Mouse (Mus musculus): ENCODE measurements around the gene Brd3os. TPM values are rescaled to one million over a fixed set of nuclear protein-coding genes. Genes with fewer than 3 reads are reported as not detected.

Gene Brd3os
- polyA plus RNA-seq, 1 experiment from 2014 or later, result 13.0 TPM

- H3K27me3 ChIP-seq (replicated peaks; ENCODE audit: control insufficient read depth, insufficient read depth, low read length), result no peaks in the 10 kb centered on the region
- peaks cover 21% of the 10 kb centered on the region for H3K4me1 ChIP-seq (ENCODE audit: control insufficient read depth, insufficient read depth, low read length)
- WGBS, result under 1% methylated on average over 24 of the region's 58 CpGs
- H3K36me3 ChIP-seq (ENCODE audit: control insufficient read depth, insufficient read depth, low read length), result no peaks in the 10 kb centered on the region
- H3K9ac ChIP-seq (ENCODE audit: low read depth, low read length), result peak within 1 kb of the TSS; percentile 81
- DNase-seq (ENCODE audit: low spot score) (peak; percentile 97), ATAC-seq (ENCODE audit: low read depth) (peak; percentile 94)
- H3K4me3 ChIP-seq (ENCODE audit: low read depth, low read length), result peak within 1 kb of the TSS; percentile 88
- H3K9me3 ChIP-seq (ENCODE audit: control insufficient read depth, low read length), result no peaks in the 10 kb centered on the region
- H3K4me2 ChIP-seq (ENCODE audit: low read depth, low read length), result peak within 1 kb of the TSS; percentile 99
- H3K27ac ChIP-seq (replicated peaks; ENCODE audit: low read depth, low read length), result peak within 1 kb of the TSS; percentile 78
Observed at GRCm38 (mm10) chr2:27426855-27427457, 15.2 kb upstream of the Brd3os start, which contains the start of gene Vav2. Vav2 (minus strand) TSS chr2:27427033.

DNA sequence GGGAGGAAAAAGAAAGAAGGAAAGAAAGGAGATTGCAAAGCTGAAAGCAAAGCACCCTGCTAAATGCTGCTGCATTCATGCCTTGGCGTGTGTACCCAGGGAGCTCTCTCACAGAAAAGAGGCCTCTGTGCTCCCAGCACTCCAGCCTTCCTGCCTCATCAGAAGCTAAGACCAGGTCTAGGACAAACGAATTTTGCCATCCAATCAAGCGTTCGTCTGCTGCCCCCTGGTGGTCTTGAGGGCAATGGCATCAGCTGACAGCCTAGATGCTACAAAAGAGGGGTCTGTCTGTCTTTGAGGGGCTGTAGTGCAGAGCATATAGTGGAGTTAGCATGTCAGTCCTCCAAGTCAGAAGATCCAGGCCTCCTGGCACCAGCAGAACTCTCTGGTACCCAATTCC is 14.1 kb upstream of the Brd3os start:
- peaks cover 21% of the 10 kb centered on the region for H3K4me1 ChIP-seq (ENCODE audit: control insufficient read depth, insufficient read depth, low read length)
- H3K9ac ChIP-seq (ENCODE audit: low read depth, low read length), result no peak overlapping the region
- H3K4me3 ChIP-seq (ENCODE audit: low read depth, low read length), result no peak overlapping the region
- no peaks in the 10 kb centered on the region for H3K9me3 ChIP-seq (ENCODE audit: control insufficient read depth, low read length)
- no peaks in the 10 kb centered on the region for H3K27me3 ChIP-seq (replicated peaks; ENCODE audit: control insufficient read depth, insufficient read depth, low read length)
- 0% methylated on average over 4 of the region's 4 CpGs for WGBS
- ATAC-seq (ENCODE audit: low read depth) (no peak), DNase-seq (ENCODE audit: low spot score) (peak; percentile 90)
- H3K27ac ChIP-seq (replicated peaks; ENCODE audit: low read depth, low read length), result no peak overlapping the region
- no peaks in the 10 kb centered on the region for H3K36me3 ChIP-seq (ENCODE audit: control insufficient read depth, insufficient read depth, low read length)
- no peak overlapping the region for H3K4me2 ChIP-seq (ENCODE audit: low read depth, low read length)

- 85% methylated on average over 7 of the region's 7 CpGs for WGBS
- Histone ChIP-seq H3K27ac (replicated peaks; ENCODE audit: low read depth, low read length) (no peak overlapping the region), H3K4me3 (ENCODE audit: low read depth, low read length) (no peak overlapping the region), H3K4me2 (ENCODE audit: low read depth, low read length) (no peak overlapping the region), H3K9me3 (ENCODE audit: control insufficient read depth, low read length) (no peaks in the 10 kb centered on the region), H3K9ac (ENCODE audit: low read depth, low read length) (no peak overlapping the region), H3K4me1 (ENCODE audit: control insufficient read depth, insufficient read depth, low read length) (peaks cover 8% of the 10 kb centered on the region), H3K27me3 (replicated peaks; ENCODE audit: control insufficient read depth, insufficient read depth, low read length) (no peaks in the 10 kb centered on the region), H3K36me3 (ENCODE audit: control insufficient read depth, insufficient read depth, low read length) (no peaks in the 10 kb centered on the region)
- no peak for DNase-seq (ENCODE audit: low spot score)
- ATAC-seq (ENCODE audit: low read depth), result no peak
Observed at GRCm38 (mm10) chr2:27430621-27431020, 11.5 kb upstream of the Brd3os start.

GRCm38 (mm10) chr2:27432599-27432998 is 9.5 kb upstream of the Brd3os start:
- H3K9me3 ChIP-seq (ENCODE audit: control insufficient read depth, low read length), result no peaks in the 10 kb centered on the region

DNA sequence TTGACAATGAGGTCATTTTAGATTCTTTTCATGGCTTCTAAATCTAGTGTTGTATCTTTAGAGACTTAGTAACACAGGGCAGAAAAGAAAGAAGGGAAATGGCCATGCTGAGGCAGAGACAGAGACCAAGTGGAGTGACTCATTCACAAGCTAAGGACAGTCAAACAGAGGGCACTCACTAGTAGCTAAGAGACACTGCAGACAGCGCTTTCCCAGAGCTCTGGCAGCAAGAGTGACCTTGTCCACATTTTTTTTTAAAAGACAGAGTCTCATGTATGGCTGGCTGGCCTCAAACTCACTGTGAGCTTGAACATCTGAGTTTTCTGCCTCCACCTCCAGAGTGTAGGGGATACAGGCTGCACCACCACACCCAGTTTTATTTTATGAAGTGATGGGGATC is 4.2 kb upstream of the Brd3os start:
- DNase-seq (ENCODE audit: low spot score) (no peak), ATAC-seq (ENCODE audit: low read depth) (no peak)
- no peak overlapping the region for H3K9ac ChIP-seq (ENCODE audit: low read depth, low read length)
- no peak overlapping the region for H3K4me3 ChIP-seq (ENCODE audit: low read depth, low read length)
- H3K27ac ChIP-seq (replicated peaks; ENCODE audit: low read depth, low read length), result no peak overlapping the region
- WGBS, result 68% methylated on average over 1 of the region's 1 CpGs
- no peaks in the 10 kb centered on the region for H3K9me3 ChIP-seq (ENCODE audit: control insufficient read depth, low read length)
- H3K4me1 ChIP-seq (ENCODE audit: control insufficient read depth, insufficient read depth, low read length), result peaks cover 3% of the 10 kb centered on the region
- H3K36me3 ChIP-seq (ENCODE audit: control insufficient read depth, insufficient read depth, low read length), result no peaks in the 10 kb centered on the region
- H3K27me3 ChIP-seq (replicated peaks; ENCODE audit: control insufficient read depth, insufficient read depth, low read length), result no peaks in the 10 kb centered on the region
- no peak overlapping the region for H3K4me2 ChIP-seq (ENCODE audit: low read depth, low read length)

More at GRCm38 (mm10) chr2:27432599-27432998, 9.5 kb upstream of the Brd3os start:
- H3K4me2 ChIP-seq (ENCODE audit: low read depth, low read length), result no peak overlapping the region
- H3K36me3 ChIP-seq (ENCODE audit: control insufficient read depth, insufficient read depth, low read length), result no peaks in the 10 kb centered on the region
- H3K4me3 ChIP-seq (ENCODE audit: low read depth, low read length), result no peak overlapping the region
- no peaks in the 10 kb centered on the region for H3K27me3 ChIP-seq (replicated peaks; ENCODE audit: control insufficient read depth, insufficient read depth, low read length)
- no peak for DNase-seq (ENCODE audit: low spot score)
- WGBS, result 79% methylated on average over 2 of the region's 2 CpGs
- H3K9ac ChIP-seq (ENCODE audit: low read depth, low read length), result no peak overlapping the region
- peaks cover 3% of the 10 kb centered on the region; the same call in 1 of the 2 replicates for H3K4me1 ChIP-seq (ENCODE audit: control insufficient read depth, insufficient read depth, low read length)
- H3K27ac ChIP-seq (replicated peaks; ENCODE audit: low read depth, low read length), result no peak overlapping the region
- no peak for ATAC-seq (ENCODE audit: low read depth)

GRCm38 (mm10) chr2:27438281-27438680 is 3.8 kb upstream of the Brd3os start:
- 14% methylated on average over 11 of the region's 11 CpGs for WGBS
- DNase-seq (ENCODE audit: low spot score), result no peak
- no peak for ATAC-seq (ENCODE audit: low read depth)
- H3K4me1 ChIP-seq (ENCODE audit: control insufficient read depth, insufficient read depth, low read length), result peaks cover 7% of the 10 kb centered on the region
- H3K4me2 ChIP-seq (ENCODE audit: low read depth, low read length), result no peak overlapping the region
- no peak overlapping the region for H3K27ac ChIP-seq (replicated peaks; ENCODE audit: low read depth, low read length)
- no peaks in the 10 kb centered on the region for H3K36me3 ChIP-seq (ENCODE audit: control insufficient read depth, insufficient read depth, low read length)
- no peaks in the 10 kb centered on the region for H3K27me3 ChIP-seq (replicated peaks; ENCODE audit: control insufficient read depth, insufficient read depth, low read length)
- no peaks in the 10 kb centered on the region for H3K9me3 ChIP-seq (ENCODE audit: control insufficient read depth, low read length)
- H3K9ac ChIP-seq (ENCODE audit: low read depth, low read length), result no peak overlapping the region
- H3K4me3 ChIP-seq (ENCODE audit: low read depth, low read length), result no peak overlapping the region

DNA sequence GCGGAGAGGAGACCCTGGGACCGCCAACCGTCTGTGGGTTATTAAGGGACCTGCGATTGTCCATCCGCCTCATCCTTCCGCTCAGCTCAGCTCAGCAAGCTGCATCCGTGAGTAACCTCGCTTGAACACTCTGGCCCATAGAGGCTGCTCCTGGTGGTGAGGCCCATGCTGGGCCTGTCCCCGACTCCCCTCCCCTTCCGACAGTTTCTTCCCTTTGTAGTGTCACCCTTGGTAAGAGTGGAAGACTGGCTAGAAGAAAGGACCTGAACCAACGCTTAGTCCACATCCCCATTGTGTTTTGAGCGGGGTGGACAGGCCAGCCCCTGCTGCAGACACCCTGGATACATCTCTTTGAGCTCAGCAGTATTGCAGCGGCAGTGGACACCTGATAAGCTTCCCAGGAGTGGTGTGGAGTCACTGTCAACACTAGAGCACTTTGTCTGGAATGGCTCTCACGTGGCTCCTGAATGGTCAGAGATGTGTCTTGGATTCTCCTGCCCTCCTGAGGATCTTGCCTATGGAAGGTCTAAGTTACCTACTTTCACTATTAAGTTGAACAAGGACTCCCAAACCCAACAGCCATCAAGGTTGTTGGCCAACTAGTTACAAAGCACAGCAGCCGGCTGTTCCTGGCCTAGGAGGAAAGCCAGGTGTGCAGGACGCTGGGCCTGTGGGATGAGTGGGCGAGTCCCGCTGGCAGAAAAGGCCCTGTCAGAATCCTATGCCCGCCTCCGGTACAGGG is 755 bp downstream of the Brd3os start:
- peak overlapping the region; percentile 78 for H3K4me2 ChIP-seq (ENCODE audit: low read depth, low read length)
- H3K9me3 ChIP-seq (ENCODE audit: control insufficient read depth, low read length), result no peaks in the 10 kb centered on the region
- WGBS, result 31% methylated on average over 20 of the region's 20 CpGs
- H3K4me1 ChIP-seq (ENCODE audit: control insufficient read depth, insufficient read depth, low read length), result peaks cover 9% of the 10 kb centered on the region
- peak overlapping the region; percentile 81 for H3K9ac ChIP-seq (ENCODE audit: low read depth, low read length)
- H3K27ac ChIP-seq (replicated peaks; ENCODE audit: low read depth, low read length), result peak overlapping the region; percentile 68
- H3K4me3 ChIP-seq (ENCODE audit: low read depth, low read length), result peak overlapping the region; percentile 77
- H3K27me3 ChIP-seq (replicated peaks; ENCODE audit: control insufficient read depth, insufficient read depth, low read length), result no peaks in the 10 kb centered on the region
- ATAC-seq (ENCODE audit: low read depth), result peak; percentile 34
- peaks cover 36% of the 10 kb centered on the region for H3K36me3 ChIP-seq (ENCODE audit: control insufficient read depth, insufficient read depth, low read length)
- DNase-seq (ENCODE audit: low spot score), result no peak

DNA sequence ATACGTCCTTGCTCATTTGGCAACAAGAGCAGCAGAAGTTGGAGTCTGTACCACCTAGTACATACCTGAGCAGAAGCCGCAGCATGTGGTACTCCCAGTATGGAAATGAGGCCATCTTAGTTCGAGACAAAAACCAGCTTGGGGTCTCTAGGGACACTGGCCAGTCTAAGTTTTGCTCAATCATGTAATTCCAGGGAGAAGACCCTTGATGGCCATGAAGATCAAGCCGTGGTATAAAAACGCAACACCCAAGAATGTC is 1.3 kb downstream of the Brd3os start:
- 75% methylated on average over 5 of the region's 5 CpGs for WGBS
- Histone ChIP-seq H3K4me3 (ENCODE audit: low read depth, low read length) (peak overlapping the region; percentile 77), H3K4me2 (ENCODE audit: low read depth, low read length) (peak overlapping the region; percentile 78), H3K4me1 (ENCODE audit: control insufficient read depth, insufficient read depth, low read length) (peaks cover 9% of the 10 kb centered on the region), H3K27ac (replicated peaks; ENCODE audit: low read depth, low read length) (no peak overlapping the region), H3K36me3 (ENCODE audit: control insufficient read depth, insufficient read depth, low read length) (peaks cover 41% of the 10 kb centered on the region), H3K9ac (ENCODE audit: low read depth, low read length) (peak overlapping the region; percentile 81), H3K27me3 (replicated peaks; ENCODE audit: control insufficient read depth, insufficient read depth, low read length) (no peaks in the 10 kb centered on the region), H3K9me3 (ENCODE audit: control insufficient read depth, low read length) (no peaks in the 10 kb centered on the region)
- DNase-seq (ENCODE audit: low spot score) (no peak), ATAC-seq (ENCODE audit: low read depth) (no peak)

DNA sequence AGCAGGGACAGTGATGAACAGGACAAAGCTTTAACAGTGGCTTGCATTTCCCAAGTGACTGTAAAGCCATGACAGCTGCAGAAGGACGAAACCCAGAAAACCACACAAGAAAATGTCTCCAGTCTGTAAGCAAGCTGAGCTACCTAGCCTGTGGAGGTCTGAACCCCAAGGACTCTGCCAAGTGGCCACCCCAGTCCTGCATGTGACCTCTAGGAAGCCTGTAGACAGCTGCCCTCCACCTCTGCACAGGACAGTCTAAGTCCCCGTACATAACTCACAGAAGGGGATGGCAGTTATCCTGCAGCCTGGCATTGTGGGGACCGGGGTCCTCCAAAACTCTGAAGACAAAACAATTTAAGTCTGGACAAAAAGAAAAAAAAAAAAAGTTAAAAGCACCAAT is 3.8 kb downstream of the Brd3os start:
- no peak overlapping the region for H3K4me3 ChIP-seq (ENCODE audit: low read depth, low read length)
- no peak overlapping the region for H3K4me2 ChIP-seq (ENCODE audit: low read depth, low read length)
- peaks cover 66% of the 10 kb centered on the region for H3K36me3 ChIP-seq (ENCODE audit: control insufficient read depth, insufficient read depth, low read length)
- ATAC-seq (ENCODE audit: low read depth), result no peak
- H3K9ac ChIP-seq (ENCODE audit: low read depth, low read length), result no peak overlapping the region
- WGBS, result 90% methylated on average over 3 of the region's 3 CpGs
- peaks cover 9% of the 10 kb centered on the region for H3K4me1 ChIP-seq (ENCODE audit: control insufficient read depth, insufficient read depth, low read length)
- no peak overlapping the region for H3K27ac ChIP-seq (replicated peaks; ENCODE audit: low read depth, low read length)
- H3K27me3 ChIP-seq (replicated peaks; ENCODE audit: control insufficient read depth, insufficient read depth, low read length), result no peaks in the 10 kb centered on the region
- no peak for DNase-seq (ENCODE audit: low spot score)
- H3K9me3 ChIP-seq (ENCODE audit: control insufficient read depth, low read length), result no peaks in the 10 kb centered on the region
